17 mouse cellular contexts compared by ENCODE assay signal in genomic region chr1:138955455-138955854, GRCm38 (mm10).
"Had no signal": no experiment of that assay in that cellular context is flagged by ENCODE, and none has a peak within 500 bp of the region (broad histone marks: within the 10 kb centered on the region; RNA-seq: fewer than 3 reads in every experiment).

No protein-coding gene starts in this region.

- H3K27ac ChIP-seq: kidney, embryonic 15.5 days; liver, embryonic 13.5 days; macrophage; neural tube, embryonic 13.5 days had no signal

- H3K4me3 ChIP-seq: kidney, embryonic 15.5 days; liver, embryonic 13.5 days; myocyte; neural tube, embryonic 13.5 days had no signal

- H3K9me3 ChIP-seq: kidney, embryonic 15.5 days; liver, embryonic 13.5 days; neural tube, embryonic 13.5 days had no signal

- H3K9ac ChIP-seq: kidney, embryonic 15.5 days; liver, embryonic 13.5 days; lung, embryonic 14.5 days; neural tube, embryonic 13.5 days had no signal

- H3K4me1 ChIP-seq: neural tube, embryonic 13.5 days had no signal

- H3K4me2 ChIP-seq: kidney, embryonic 15.5 days; liver, embryonic 13.5 days; lung, embryonic 14.5 days; midbrain, embryonic 11.5 days; neural tube, embryonic 13.5 days had no signal

- DNase-seq: kidney, adult 11 months; kidney, adult 8-10 months; kidney, postnatal 10 days; kidney, postnatal 36 days; liver, embryonic 13.5 days; lung, embryonic 14.5 days; midbrain, embryonic 14.5 days; right cerebral cortex, postnatal 14 days; right cerebral cortex, postnatal 4 days; thymus, adult 18-20 months; thymus, postnatal 36 days had no signal

- ATAC-seq: lung, postnatal 0 days had no signal

- H3K36me3 ChIP-seq: kidney, embryonic 15.5 days; liver, embryonic 13.5 days; neural tube, embryonic 13.5 days had no signal

- H3K27me3 ChIP-seq: kidney, embryonic 15.5 days; liver, embryonic 13.5 days; neural tube, embryonic 13.5 days had no signal
